Mouse (Mus musculus) heart, embryonic 11.5 days (tissue): ENCODE measurements at regions not wholly inside any gene's neighbourhood (a gene's known extent, or its start where the extent isn't known, plus 50 kb on each side); places are given as distances from the start of the nearest gene placed in this dataset.

Source experiments
- ATAC-seq: fragments of 200-750 bp; cut with Nextera tagmentation; replicated peaks from 2 replicates; pipeline ENCODE4 v1.8.0; 2017; ENCODE audit warnings: moderate library complexity; ENCODE audit not compliant: insufficient number of reproducible peaks, low FRiP score, low TSS enrichment
- H3K27ac ChIP-seq: fragments of 300-500 bp; sonication (generic); 2 replicates; pipeline ENCODE4 v1.5.1; 2014; ENCODE audit warnings: mild to moderate bottlenecking, low read depth, low read length
- H3K27me3 ChIP-seq: fragments of 300-500 bp; sonication (generic); 2 replicates; pipeline ENCODE4 v1.6.1; 2014; ENCODE audit warnings: mild to moderate bottlenecking, low read length, mixed read lengths; ENCODE audit not compliant: control insufficient read depth, insufficient read depth
- H3K36me3 ChIP-seq: fragments of 300-500 bp; sonication (generic); 2 replicates; pipeline ENCODE4 v1.6.1; 2014; ENCODE audit warnings: mild to moderate bottlenecking, low read length, moderate library complexity, mixed read lengths; ENCODE audit not compliant: control insufficient read depth, insufficient read depth
- H3K4me1 ChIP-seq: fragments of 300-500 bp; sonication (generic); 2 replicates; pipeline ENCODE4 v1.6.1; 2014; ENCODE audit warnings: low read length; ENCODE audit not compliant: control insufficient read depth, insufficient read depth
- H3K4me2 ChIP-seq: fragments of 300-500 bp; sonication (generic); 2 replicates; pipeline ENCODE4 v1.6.1; 2014; ENCODE audit warnings: mild to moderate bottlenecking, moderate library complexity
- H3K4me3 ChIP-seq: fragments of 300-500 bp; sonication (generic); 2 replicates; pipeline ENCODE4 v1.5.1; 2014; ENCODE audit warnings: low read depth, low read length
- H3K9ac ChIP-seq: fragments of 300-500 bp; sonication (generic); 2 replicates; pipeline ENCODE4 v1.6.1; 2014; ENCODE audit warnings: mild to moderate bottlenecking, low read depth, low read length, moderate library complexity
- H3K9me3 ChIP-seq: fragments of 300-500 bp; sonication (generic); replicated peaks from 2 replicates; pipeline ENCODE4 v1.6.1; 2016; ENCODE audit warnings: low read length; ENCODE audit not compliant: control insufficient read depth
- WGBS: fragments of 180-500 bp; shearing (Covaris S2); extraction: QIAGEN DNeasy Blood & Tissue Kit; methylation state at CpG from one replicate; pipeline ENCODE4 v1.1.7; 2014; ENCODE audit not compliant: insufficient replicate concordance; 5-methylcytosine and 5-hydroxymethylcytosine counted together

GRCm38 (mm10) chr13:97371200-97371599 is 130.3 kb downstream of the Enc1 start:
- no peak overlapping the region for H3K9ac ChIP-seq
- WGBS: 79% methylated on average over 3 of the region's 3 CpGs

GRCm38 (mm10) chr13:97366723-97367122 is 125.8 kb downstream of the Enc1 start:
- no peak overlapping the region for H3K27ac ChIP-seq
- H3K4me3 ChIP-seq: no peak overlapping the region
- peaks cover 8% of the 10 kb centered on the region; the same call in 1 of the 2 replicates for H3K27me3 ChIP-seq
- H3K9me3 ChIP-seq: no peaks in the 10 kb centered on the region
- no peak overlapping the region for H3K9ac ChIP-seq
- no peak overlapping the region for H3K4me2 ChIP-seq
- no peaks in the 10 kb centered on the region for H3K36me3 ChIP-seq
- peaks cover 16% of the 10 kb centered on the region for H3K4me1 ChIP-seq
- WGBS: 68% methylated on average over 8 of the region's 8 CpGs
- no peak for ATAC-seq

More at GRCm38 (mm10) chr13:97371200-97371599, 130.3 kb downstream of the Enc1 start:
- H3K4me1 ChIP-seq: 0 out of 2 replicates have a peak, but pooled peaks cover 4% of the 10 kb centered on the region
- H3K27me3 ChIP-seq: peaks cover 5% of the 10 kb centered on the region; the same call in 1 of the 2 replicates
- H3K27ac ChIP-seq: no peak overlapping the region
- H3K4me2 ChIP-seq: no peak overlapping the region
- no peaks in the 10 kb centered on the region for H3K9me3 ChIP-seq
- H3K36me3 ChIP-seq: no peaks in the 10 kb centered on the region
- no peak overlapping the region for H3K4me3 ChIP-seq
- ATAC-seq: no peak

- WGBS: 22% methylated on average over 18 of the region's 18 CpGs
- no peaks in the 10 kb centered on the region for H3K36me3 ChIP-seq
- H3K4me3 ChIP-seq: no peak overlapping the region
- peaks cover 23% of the 10 kb centered on the region for H3K4me1 ChIP-seq
- no peak overlapping the region for H3K4me2 ChIP-seq
- H3K27me3 ChIP-seq: peaks cover 8% of the 10 kb centered on the region; the same call in 1 of the 2 replicates
- ATAC-seq: no peak
- no peak overlapping the region for H3K9ac ChIP-seq
- H3K27ac ChIP-seq: no peak overlapping the region
- no peaks in the 10 kb centered on the region for H3K9me3 ChIP-seq
These were observed 124.8 kb downstream of the Enc1 start for GRCm38 (mm10) chr13:97365557-97366244.

GRCm38 (mm10) chr13:97365004-97365403 is 124.1 kb downstream of the Enc1 start:
- Histone ChIP-seq H3K27ac (no peak overlapping the region), H3K36me3 (no peaks in the 10 kb centered on the region), H3K9me3 (no peaks in the 10 kb centered on the region), H3K27me3 (peaks cover 8% of the 10 kb centered on the region; the same call in 1 of the 2 replicates), H3K4me1 (peaks cover 24% of the 10 kb centered on the region), H3K4me3 (no peak overlapping the region), H3K9ac (no peak overlapping the region), H3K4me2 (no peak overlapping the region)
- ATAC-seq: no peak
- 56% methylated on average over 9 of the region's 9 CpGs for WGBS

- Histone ChIP-seq H3K9me3 (no peaks in the 10 kb centered on the region), H3K9ac (no peak overlapping the region), H3K36me3 (no peaks in the 10 kb centered on the region), H3K4me2 (no peak overlapping the region), H3K4me1 (peaks cover 24% of the 10 kb centered on the region), H3K27me3 (peaks cover 8% of the 10 kb centered on the region; the same call in 1 of the 2 replicates), H3K27ac (no peak overlapping the region), H3K4me3 (no peak overlapping the region)
- no peak for ATAC-seq
- WGBS: 82% methylated on average over 5 of the region's 5 CpGs
These were observed 122.9 kb downstream of the Enc1 start for GRCm38 (mm10) chr13:97363765-97364164.

GRCm38 (mm10) chr13:97363214-97363613 is 122.3 kb downstream of the Enc1 start:
- 57% methylated on average over 4 of the region's 4 CpGs for WGBS
- Histone ChIP-seq H3K4me2 (no peak overlapping the region), H3K4me3 (no peak overlapping the region), H3K36me3 (no peaks in the 10 kb centered on the region), H3K9ac (no peak overlapping the region), H3K9me3 (no peaks in the 10 kb centered on the region), H3K27me3 (peaks cover 8% of the 10 kb centered on the region; the same call in 1 of the 2 replicates), H3K4me1 (peaks cover 26% of the 10 kb centered on the region), H3K27ac (no peak overlapping the region)
- ATAC-seq: no peak

GRCm38 (mm10) chr13:97360551-97360950 is 119.6 kb downstream of the Enc1 start:
- no peak for ATAC-seq
- no peak overlapping the region for H3K27ac ChIP-seq
- H3K4me1 ChIP-seq: peaks cover 35% of the 10 kb centered on the region
- WGBS: 48% methylated on average over 9 of the region's 9 CpGs
- H3K36me3 ChIP-seq: no peaks in the 10 kb centered on the region
- peaks cover 2% of the 10 kb centered on the region; the same call in 1 of the 2 replicates for H3K27me3 ChIP-seq
- H3K9me3 ChIP-seq: no peaks in the 10 kb centered on the region
- no peak overlapping the region for H3K4me2 ChIP-seq
- no peak overlapping the region for H3K4me3 ChIP-seq
- H3K9ac ChIP-seq: no peak overlapping the region

- no peak overlapping the region for H3K9ac ChIP-seq
- no peaks in the 10 kb centered on the region for H3K36me3 ChIP-seq
- 82% methylated on average over 8 of the region's 8 CpGs for WGBS
- H3K4me1 ChIP-seq: peaks cover 32% of the 10 kb centered on the region
- H3K4me2 ChIP-seq: no peak overlapping the region
- no peak for ATAC-seq
- H3K4me3 ChIP-seq: no peak overlapping the region
- peaks cover 8% of the 10 kb centered on the region for H3K27me3 ChIP-seq
- H3K27ac ChIP-seq: no peak overlapping the region
- H3K9me3 ChIP-seq: no peaks in the 10 kb centered on the region
These were observed 117.9 kb downstream of the Enc1 start for GRCm38 (mm10) chr13:97358781-97359305.

GRCm38 (mm10) chr13:97358261-97358660 is 117.4 kb downstream of the Enc1 start:
- ATAC-seq: no peak
- Histone ChIP-seq H3K4me2 (no peak overlapping the region), H3K27me3 (peaks cover 10% of the 10 kb centered on the region), H3K9ac (no peak overlapping the region), H3K4me1 (peaks cover 31% of the 10 kb centered on the region), H3K4me3 (no peak overlapping the region), H3K36me3 (no peaks in the 10 kb centered on the region), H3K9me3 (no peaks in the 10 kb centered on the region), H3K27ac (no peak overlapping the region)
- 71% methylated on average over 6 of the region's 6 CpGs for WGBS
